Comparison of ENCODE assay signal across 25 mouse cellular contexts in genomic region chr19:26473211-26473610, GRCm38 (mm10).
"Had no signal": no experiment of that assay in that cellular context is flagged by ENCODE, and none has a peak within 500 bp of the region (broad histone marks: within the 10 kb centered on the region; RNA-seq: fewer than 3 reads in every experiment).

No protein-coding gene starts in this region.

- H3K9ac ChIP-seq: heart, embryonic 12.5 days; hindbrain, embryonic 13.5 days; hindbrain, embryonic 15.5 days; intestine, embryonic 15.5 days; limb, embryonic 13.5 days; limb, embryonic 15.5 days; liver, embryonic 12.5 days; liver, embryonic 14.5 days had no signal

- H3K4me3 ChIP-seq: gastrocnemius, adult 2 months; heart, embryonic 10.5 days; heart, embryonic 12.5 days; hindbrain, embryonic 13.5 days; hindbrain, embryonic 15.5 days; intestine, embryonic 15.5 days; limb, embryonic 13.5 days; limb, embryonic 15.5 days; liver, embryonic 12.5 days had no signal

- DNase-seq: gastrocnemius, adult 2 months; gastrocnemius, postnatal 10 days; gastrocnemius, postnatal 25 days; heart, adult 18-20 months; heart, postnatal 10 days; heart, postnatal 36 days; kidney, adult 11 months; kidney, adult 8-10 months; kidney, postnatal 14 days; kidney, postnatal 36 days; layer of hippocampus, adult 9-11 months; layer of hippocampus, postnatal 36 days; left cerebral cortex, postnatal 4 days had no signal

- H3K4me2 ChIP-seq: heart, embryonic 12.5 days; hindbrain, embryonic 13.5 days; hindbrain, embryonic 15.5 days; intestine, embryonic 15.5 days; limb, embryonic 13.5 days; limb, embryonic 15.5 days; liver, embryonic 12.5 days had no signal

- H3K27ac ChIP-seq: gastrocnemius, adult 2 months; heart, embryonic 10.5 days; hindbrain, embryonic 13.5 days; hindbrain, embryonic 15.5 days; hindbrain, postnatal 0 days; kidney, postnatal 0 days; limb, embryonic 13.5 days; limb, embryonic 15.5 days; liver, embryonic 12.5 days; liver, embryonic 14.5 days had no signal

- H3K4me1 ChIP-seq: heart, embryonic 10.5 days; heart, embryonic 12.5 days; liver, embryonic 12.5 days had no signal

- H3K9me3 ChIP-seq: heart, embryonic 10.5 days; heart, embryonic 12.5 days; hindbrain, embryonic 13.5 days; hindbrain, embryonic 15.5 days; intestine, embryonic 15.5 days; limb, embryonic 13.5 days; limb, embryonic 15.5 days; liver, embryonic 12.5 days had no signal

- H3K27me3 ChIP-seq: heart, embryonic 12.5 days; hindbrain, embryonic 13.5 days; hindbrain, embryonic 15.5 days; intestine, embryonic 15.5 days; limb, embryonic 13.5 days; limb, embryonic 15.5 days; liver, embryonic 12.5 days had no signal

- H3K36me3 ChIP-seq: heart, embryonic 10.5 days; heart, embryonic 12.5 days; hindbrain, embryonic 13.5 days; hindbrain, embryonic 15.5 days; intestine, embryonic 15.5 days; limb, embryonic 13.5 days; limb, embryonic 15.5 days; liver, embryonic 12.5 days had no signal

- ATAC-seq: forebrain, embryonic 16.5 days; hindbrain, postnatal 0 days; liver, embryonic 12.5 days had no signal
